Mouse (Mus musculus): ENCODE results near the gene Tmco4. TPM values are rescaled to one million over a fixed set of nuclear protein-coding genes. Genes with fewer than 3 reads are reported as not detected.

The Tmco4 gene
- polyA plus RNA-seq, 1 experiment from 2014 or later: 1.3 TPM

GRCm38 (mm10) chr4:138948257-138948656, 24.4 kb upstream of the Tmco4 start:
- WGBS: 84% methylated on average over 2 of the region's 2 CpGs
- Histone ChIP-seq H3K9me3 (ENCODE audit: control insufficient read depth, low read length) (no peaks in the 10 kb centered on the region), H3K36me3 (replicated peaks; ENCODE audit: control insufficient read depth, insufficient read depth) (no peaks in the 10 kb centered on the region), H3K4me3 (replicated peaks; ENCODE audit: low read length) (no peak overlapping the region), H3K9ac (no peak overlapping the region), H3K4me1 (replicated peaks; ENCODE audit: control insufficient read depth, insufficient read depth, low read length) (no peaks in the 10 kb centered on the region), H3K27me3 (ENCODE audit: control insufficient read depth, insufficient read depth, low read length) (no peaks in the 10 kb centered on the region), H3K4me2 (replicated peaks) (no peak overlapping the region), H3K27ac (no peak overlapping the region)
- ATAC-seq (ENCODE audit: low FRiP score) (no peak), DNase-seq (ENCODE audit: low spot score) (no peak)

DNA sequence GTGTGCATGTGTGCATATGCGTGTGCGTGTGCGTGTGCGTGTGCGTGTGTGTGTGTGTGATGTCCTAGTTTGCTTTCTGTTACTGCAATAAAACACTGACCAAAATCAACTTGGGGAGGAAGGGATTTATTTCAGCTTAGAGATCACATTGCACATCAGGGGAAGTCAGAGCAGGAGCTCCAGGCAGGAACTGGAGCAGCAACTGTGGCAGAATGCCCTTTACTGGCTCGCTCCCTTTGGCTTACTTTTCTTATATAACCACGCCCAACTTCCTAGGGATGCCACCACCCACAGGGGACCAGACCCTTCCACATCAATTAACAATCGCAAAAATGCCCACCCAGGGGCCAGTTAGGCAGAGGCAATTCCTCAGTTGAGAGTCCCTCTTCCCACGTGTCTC, 14.1 kb upstream of the Tmco4 start:
- DNase-seq (ENCODE audit: low spot score) (no peak), ATAC-seq (ENCODE audit: low FRiP score) (no peak)
- no peak overlapping the region for H3K27ac ChIP-seq
- WGBS: 91% methylated on average over 9 of the region's 9 CpGs
- H3K4me2 ChIP-seq (replicated peaks): no peak overlapping the region
- no peaks in the 10 kb centered on the region for H3K9me3 ChIP-seq (ENCODE audit: control insufficient read depth, low read length)
- H3K4me1 ChIP-seq (replicated peaks; ENCODE audit: control insufficient read depth, insufficient read depth, low read length): no peaks in the 10 kb centered on the region
- no peaks in the 10 kb centered on the region for H3K27me3 ChIP-seq (ENCODE audit: control insufficient read depth, insufficient read depth, low read length)
- no peak overlapping the region for H3K9ac ChIP-seq
- no peak overlapping the region for H3K4me3 ChIP-seq (replicated peaks; ENCODE audit: low read length)
- H3K36me3 ChIP-seq (replicated peaks; ENCODE audit: control insufficient read depth, insufficient read depth): no peaks in the 10 kb centered on the region

- WGBS: 86% methylated on average over 15 of the region's 15 CpGs
- H3K4me3 ChIP-seq (replicated peaks; ENCODE audit: low read length): no peak overlapping the region
- H3K27ac ChIP-seq: no peak overlapping the region
- no peaks in the 10 kb centered on the region for H3K9me3 ChIP-seq (ENCODE audit: control insufficient read depth, low read length)
- H3K36me3 ChIP-seq (replicated peaks; ENCODE audit: control insufficient read depth, insufficient read depth): no peaks in the 10 kb centered on the region
- H3K27me3 ChIP-seq (ENCODE audit: control insufficient read depth, insufficient read depth, low read length): no peaks in the 10 kb centered on the region
- H3K4me2 ChIP-seq (replicated peaks): no peak overlapping the region
- no peak overlapping the region for H3K9ac ChIP-seq
- DNase-seq (ENCODE audit: low spot score) (no peak), ATAC-seq (ENCODE audit: low FRiP score) (no peak)
- H3K4me1 ChIP-seq (replicated peaks; ENCODE audit: control insufficient read depth, insufficient read depth, low read length): no peaks in the 10 kb centered on the region
Measured at GRCm38 (mm10) chr4:138959120-138959519, 13.6 kb upstream of the Tmco4 start.

DNA sequence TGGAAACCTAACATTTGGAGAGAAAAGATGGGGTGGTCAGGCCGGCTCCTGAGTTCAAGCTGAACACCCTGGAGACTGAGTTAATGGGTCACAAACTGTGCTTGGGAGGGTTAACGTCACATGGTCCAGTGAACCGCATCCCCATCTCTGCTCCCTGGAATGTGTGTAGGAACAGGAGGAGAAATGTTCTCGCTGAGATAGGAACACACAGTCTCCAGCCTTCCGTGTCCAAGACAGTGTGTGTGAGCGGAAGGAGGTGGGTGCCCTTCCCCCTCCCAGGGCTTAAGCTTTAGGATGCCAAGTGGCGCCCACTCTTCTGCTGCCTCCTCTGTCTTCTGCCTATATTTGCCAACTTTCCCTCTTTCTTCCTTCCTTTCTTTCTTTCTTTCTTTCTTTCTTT, 12.8 kb upstream of the Tmco4 start:
- no peak overlapping the region for H3K4me2 ChIP-seq (replicated peaks)
- no peaks in the 10 kb centered on the region for H3K4me1 ChIP-seq (replicated peaks; ENCODE audit: control insufficient read depth, insufficient read depth, low read length)
- H3K4me3 ChIP-seq (replicated peaks; ENCODE audit: low read length): no peak overlapping the region
- no peak overlapping the region for H3K9ac ChIP-seq
- 59% methylated on average over 7 of the region's 7 CpGs for WGBS
- no peaks in the 10 kb centered on the region for H3K27me3 ChIP-seq (ENCODE audit: control insufficient read depth, insufficient read depth, low read length)
- H3K36me3 ChIP-seq (replicated peaks; ENCODE audit: control insufficient read depth, insufficient read depth): no peaks in the 10 kb centered on the region
- H3K9me3 ChIP-seq (ENCODE audit: control insufficient read depth, low read length): no peaks in the 10 kb centered on the region
- no peak for DNase-seq (ENCODE audit: low spot score)
- no peak for ATAC-seq (ENCODE audit: low FRiP score)
- no peak overlapping the region for H3K27ac ChIP-seq

GRCm38 (mm10) chr4:138962719-138963118, 10.0 kb upstream of the Tmco4 start:
- Histone ChIP-seq H3K9me3 (ENCODE audit: control insufficient read depth, low read length) (no peaks in the 10 kb centered on the region), H3K27ac (no peak overlapping the region), H3K9ac (no peak overlapping the region), H3K36me3 (replicated peaks; ENCODE audit: control insufficient read depth, insufficient read depth) (no peaks in the 10 kb centered on the region), H3K4me1 (replicated peaks; ENCODE audit: control insufficient read depth, insufficient read depth, low read length) (no peaks in the 10 kb centered on the region), H3K4me2 (replicated peaks) (no peak overlapping the region), H3K27me3 (ENCODE audit: control insufficient read depth, insufficient read depth, low read length) (no peaks in the 10 kb centered on the region), H3K4me3 (replicated peaks; ENCODE audit: low read length) (no peak overlapping the region)
- WGBS: 89% methylated on average over 5 of the region's 5 CpGs
- ATAC-seq (ENCODE audit: low FRiP score): no peak
- no peak for DNase-seq (ENCODE audit: low spot score)

GRCm38 (mm10) chr4:138965871-138966270, 6.8 kb upstream of the Tmco4 start:
- no peak overlapping the region for H3K9ac ChIP-seq
- H3K4me2 ChIP-seq (replicated peaks): no peak overlapping the region
- ATAC-seq (ENCODE audit: low FRiP score): no peak
- H3K4me1 ChIP-seq (replicated peaks; ENCODE audit: control insufficient read depth, insufficient read depth, low read length): no peaks in the 10 kb centered on the region
- H3K4me3 ChIP-seq (replicated peaks; ENCODE audit: low read length): no peak overlapping the region
- no peak overlapping the region for H3K27ac ChIP-seq
- H3K27me3 ChIP-seq (ENCODE audit: control insufficient read depth, insufficient read depth, low read length): no peaks in the 10 kb centered on the region
- no peak for DNase-seq (ENCODE audit: low spot score)
- no peaks in the 10 kb centered on the region for H3K9me3 ChIP-seq (ENCODE audit: control insufficient read depth, low read length)
- no peaks in the 10 kb centered on the region for H3K36me3 ChIP-seq (replicated peaks; ENCODE audit: control insufficient read depth, insufficient read depth)
- WGBS: 78% methylated on average over 5 of the region's 5 CpGs

DNA sequence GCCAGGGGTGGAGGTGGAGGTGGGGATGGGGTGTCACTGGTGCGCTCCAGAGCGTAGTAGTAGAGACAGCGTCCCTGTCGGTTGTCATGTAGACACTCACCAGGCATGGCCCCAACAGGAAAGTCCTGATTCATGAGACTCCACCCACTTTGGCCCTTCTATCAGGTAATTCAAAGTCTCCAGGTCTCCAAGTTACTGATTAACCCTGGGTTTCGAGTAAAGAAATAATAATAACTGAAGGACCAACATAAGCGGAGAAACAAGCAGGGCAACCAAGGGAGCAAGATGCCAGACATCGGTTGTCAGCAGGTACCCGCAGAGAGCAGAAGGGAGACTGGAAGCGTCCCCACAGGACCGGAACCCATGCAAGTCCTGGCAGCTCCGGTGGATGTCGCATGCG, 5.8 kb upstream of the Tmco4 start, which contains the start of gene Rnf186:
Gene Rnf186 (plus strand): TSS at position 247 of the 400 bp plus-strand sequence.
- Histone ChIP-seq H3K9me3 (ENCODE audit: control insufficient read depth, low read length) (no peaks in the 10 kb centered on the region), H3K4me3 (replicated peaks; ENCODE audit: low read length) (no peak within 1 kb of the TSS), H3K27ac (no peak within 1 kb of the TSS), H3K9ac (no peak within 1 kb of the TSS), H3K4me2 (replicated peaks) (no peak within 1 kb of the TSS), H3K27me3 (ENCODE audit: control insufficient read depth, insufficient read depth, low read length) (no peaks in the 10 kb centered on the region), H3K4me1 (replicated peaks; ENCODE audit: control insufficient read depth, insufficient read depth, low read length) (no peaks in the 10 kb centered on the region), H3K36me3 (replicated peaks; ENCODE audit: control insufficient read depth, insufficient read depth) (no peaks in the 10 kb centered on the region)
- DNase-seq (ENCODE audit: low spot score) (no peak), ATAC-seq (ENCODE audit: low FRiP score) (no peak)
- WGBS: 93% methylated on average over 13 of the region's 13 CpGs

DNA sequence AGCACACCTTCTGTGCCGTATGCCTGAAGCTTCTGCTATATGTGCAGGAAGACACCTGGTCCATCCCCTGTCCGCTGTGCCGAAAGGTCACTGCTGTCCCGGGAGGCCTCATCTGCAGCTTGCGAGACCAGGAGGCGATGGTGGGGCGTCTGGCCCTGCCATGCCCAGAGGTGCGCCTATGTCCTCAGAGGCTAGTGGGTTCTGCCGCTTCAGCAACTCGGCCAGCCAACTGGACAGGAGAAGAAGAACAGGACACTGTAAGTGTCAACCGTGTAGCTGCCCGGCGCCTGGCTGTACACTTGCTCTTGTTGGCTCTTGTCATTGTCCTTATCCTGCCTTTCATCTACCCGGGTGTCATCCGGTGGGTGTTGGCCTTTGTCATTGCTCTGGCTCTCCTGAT, 5.2 kb upstream of the Tmco4 start:
- H3K27me3 ChIP-seq (ENCODE audit: control insufficient read depth, insufficient read depth, low read length): no peaks in the 10 kb centered on the region

GRCm38 (mm10) chr4:138968772-138969556, 3.7 kb upstream of the Tmco4 start:
- H3K4me3 ChIP-seq (replicated peaks; ENCODE audit: low read length): no peak overlapping the region
- H3K27ac ChIP-seq: no peak overlapping the region
- H3K4me2 ChIP-seq (replicated peaks): no peak overlapping the region
- H3K36me3 ChIP-seq (replicated peaks; ENCODE audit: control insufficient read depth, insufficient read depth): no peaks in the 10 kb centered on the region
- H3K4me1 ChIP-seq (replicated peaks; ENCODE audit: control insufficient read depth, insufficient read depth, low read length): peaks cover 9% of the 10 kb centered on the region; the same call in 1 of the 2 replicates
- H3K9me3 ChIP-seq (ENCODE audit: control insufficient read depth, low read length): no peaks in the 10 kb centered on the region
- H3K9ac ChIP-seq: no peak overlapping the region
- WGBS: 66% methylated on average over 16 of the region's 16 CpGs
- DNase-seq (ENCODE audit: low spot score) (no peak), ATAC-seq (ENCODE audit: low FRiP score) (no peak)
- peaks cover 3% of the 10 kb centered on the region; the same call in 1 of the 2 replicates for H3K27me3 ChIP-seq (ENCODE audit: control insufficient read depth, insufficient read depth, low read length)

More for the DNA sequence above, 5.2 kb upstream of the Tmco4 start:
- DNase-seq (ENCODE audit: low spot score) (no peak), ATAC-seq (ENCODE audit: low FRiP score) (no peak)
- H3K27ac ChIP-seq: no peak overlapping the region
- no peak overlapping the region for H3K9ac ChIP-seq
- no peaks in the 10 kb centered on the region for H3K4me1 ChIP-seq (replicated peaks; ENCODE audit: control insufficient read depth, insufficient read depth, low read length)
- H3K4me2 ChIP-seq (replicated peaks): no peak overlapping the region
- H3K9me3 ChIP-seq (ENCODE audit: control insufficient read depth, low read length): no peaks in the 10 kb centered on the region
- WGBS: 89% methylated on average over 15 of the region's 15 CpGs
- H3K4me3 ChIP-seq (replicated peaks; ENCODE audit: low read length): no peak overlapping the region
- H3K36me3 ChIP-seq (replicated peaks; ENCODE audit: control insufficient read depth, insufficient read depth): no peaks in the 10 kb centered on the region
